Mouse (Mus musculus) yolk sac, embryonic 10.5 days (tissue): ENCODE data around the gene Pnldc1.

Source experiments
- DNase-seq: peaks from one replicate; pipeline ENCODE4 v3.0.0-alpha.2; 2017; ENCODE audit warnings: low spot score

Pnldc1 gene

GRCm38 (mm10) chr17:12857395-12857794 is 52.6 kb downstream of the Pnldc1 start:
- no peak for DNase-seq

- peak; percentile 51 for DNase-seq
Observed at GRCm38 (mm10) chr17:12854386-12854785, 55.6 kb downstream of the Pnldc1 start.

- DNase-seq = no peak
Observed at GRCm38 (mm10) chr17:12853821-12854220, 56.2 kb downstream of the Pnldc1 start.

- no peak for DNase-seq
Observed at GRCm38 (mm10) chr17:12851689-12852088, 58.3 kb downstream of the Pnldc1 start.

- DNase-seq = no peak
Observed at GRCm38 (mm10) chr17:12849778-12850382, 60.1 kb downstream of the Pnldc1 start.

GRCm38 (mm10) chr17:12847736-12848135 is 62.3 kb downstream of the Pnldc1 start:
- DNase-seq = no peak

- no peak for DNase-seq
Observed at GRCm38 (mm10) chr17:12846474-12846873, 63.6 kb downstream of the Pnldc1 start.

- DNase-seq = no peak
Observed at GRCm38 (mm10) chr17:12845862-12846261, 64.2 kb downstream of the Pnldc1 start.

GRCm38 (mm10) chr17:12844540-12844939 is 65.5 kb downstream of the Pnldc1 start:
- DNase-seq = no peak

GRCm38 (mm10) chr17:12843826-12844225 is 66.2 kb downstream of the Pnldc1 start:
- no peak for DNase-seq

- DNase-seq = no peak
Observed at GRCm38 (mm10) chr17:12839475-12840267, 70.4 kb downstream of the Pnldc1 start.
